Mouse (Mus musculus) mammary gland, adult 2 months (tissue): ENCODE measurements around the gene Ufc1. TPM values are rescaled to one million over a fixed set of nuclear protein-coding genes. Genes with fewer than 3 reads are reported as not detected.

Experiments
- polyA plus RNA-seq: library from polyadenylated mRNA; depleted of rRNA; stranded (reverse); fragments of >200 nt; gene quantifications from 2 replicates; pipeline ENCODE4 v1.2.3, GENCODE M21; 2012; ENCODE audit warnings: low replicate concordance; rRNA removed

Gene Ufc1
- 15.9 and 23.3 TPM in 2 replicates for polyA plus RNA-seq

DNA sequence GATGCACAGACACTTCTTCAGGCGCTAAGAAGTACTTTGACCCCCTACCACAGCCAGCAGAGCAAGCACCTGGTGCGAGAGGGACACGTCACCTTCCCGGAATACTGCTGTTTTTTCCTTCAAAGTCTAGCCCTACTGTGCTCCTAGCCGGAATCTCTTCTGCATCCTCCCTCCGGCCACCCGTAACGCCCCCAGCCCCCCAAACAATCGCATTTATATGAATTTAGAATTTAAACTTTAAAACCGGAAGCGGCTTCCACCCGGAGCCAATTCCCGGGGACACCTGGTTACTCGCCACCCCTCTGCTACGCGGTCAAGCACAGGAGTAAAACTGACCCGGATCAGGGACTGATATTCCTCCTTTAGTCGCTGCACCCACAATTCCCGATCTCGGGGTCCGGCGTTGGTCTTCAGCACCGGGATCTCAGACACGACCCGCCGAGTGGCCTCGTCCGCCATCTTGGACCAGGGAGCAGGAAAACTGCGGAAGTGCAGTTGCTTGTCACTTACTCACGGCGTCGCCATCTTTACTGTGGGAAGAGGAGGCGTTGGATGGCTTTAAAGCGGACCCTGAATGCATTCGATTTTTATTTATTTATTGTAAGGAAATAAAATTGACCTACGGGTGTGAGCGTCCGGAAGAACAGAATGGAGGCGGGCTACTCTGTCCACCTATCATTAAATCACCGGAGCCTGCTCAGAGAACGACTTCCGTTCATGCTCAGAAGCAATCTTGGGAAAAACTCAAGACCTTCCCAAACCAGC is at the start of gene Ufc1:
TSS of gene Ufc1 (minus strand) at position 727 of the 765 bp plus-strand sequence.

DNA sequence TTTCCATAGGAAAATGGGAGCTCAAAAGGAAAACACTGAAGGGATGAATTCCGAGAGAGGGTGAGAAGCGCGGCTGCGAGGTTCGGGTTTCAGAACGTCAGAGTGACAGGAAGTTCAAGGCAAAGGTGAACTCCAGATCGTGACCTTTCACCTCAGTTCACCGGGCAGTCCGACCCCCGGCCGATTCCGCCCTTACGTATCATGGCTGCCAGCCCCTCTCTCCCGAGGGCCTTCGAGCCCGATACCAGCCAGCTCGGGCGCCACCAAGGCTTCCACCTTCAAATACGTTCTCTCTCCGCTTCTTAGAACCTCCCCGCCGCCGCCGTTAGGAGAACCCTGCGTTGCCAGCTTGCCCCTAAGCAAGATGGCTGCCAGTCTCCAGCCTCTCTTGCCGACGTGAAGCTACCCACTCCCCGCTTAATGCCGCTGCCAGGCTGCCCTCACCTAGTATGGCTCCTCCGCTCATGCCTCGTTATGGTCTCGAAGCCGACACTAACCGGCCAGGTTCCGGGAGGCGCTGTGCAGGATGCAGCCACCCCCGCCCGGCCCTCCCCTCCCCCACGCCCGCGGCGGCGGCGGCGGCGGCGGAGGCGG is 34.1 kb upstream of the Ufc1 start, which contains the start of gene Dedd:
TSS of gene Dedd (plus strand) at position 307 of the 594 bp plus-strand sequence.

DNA sequence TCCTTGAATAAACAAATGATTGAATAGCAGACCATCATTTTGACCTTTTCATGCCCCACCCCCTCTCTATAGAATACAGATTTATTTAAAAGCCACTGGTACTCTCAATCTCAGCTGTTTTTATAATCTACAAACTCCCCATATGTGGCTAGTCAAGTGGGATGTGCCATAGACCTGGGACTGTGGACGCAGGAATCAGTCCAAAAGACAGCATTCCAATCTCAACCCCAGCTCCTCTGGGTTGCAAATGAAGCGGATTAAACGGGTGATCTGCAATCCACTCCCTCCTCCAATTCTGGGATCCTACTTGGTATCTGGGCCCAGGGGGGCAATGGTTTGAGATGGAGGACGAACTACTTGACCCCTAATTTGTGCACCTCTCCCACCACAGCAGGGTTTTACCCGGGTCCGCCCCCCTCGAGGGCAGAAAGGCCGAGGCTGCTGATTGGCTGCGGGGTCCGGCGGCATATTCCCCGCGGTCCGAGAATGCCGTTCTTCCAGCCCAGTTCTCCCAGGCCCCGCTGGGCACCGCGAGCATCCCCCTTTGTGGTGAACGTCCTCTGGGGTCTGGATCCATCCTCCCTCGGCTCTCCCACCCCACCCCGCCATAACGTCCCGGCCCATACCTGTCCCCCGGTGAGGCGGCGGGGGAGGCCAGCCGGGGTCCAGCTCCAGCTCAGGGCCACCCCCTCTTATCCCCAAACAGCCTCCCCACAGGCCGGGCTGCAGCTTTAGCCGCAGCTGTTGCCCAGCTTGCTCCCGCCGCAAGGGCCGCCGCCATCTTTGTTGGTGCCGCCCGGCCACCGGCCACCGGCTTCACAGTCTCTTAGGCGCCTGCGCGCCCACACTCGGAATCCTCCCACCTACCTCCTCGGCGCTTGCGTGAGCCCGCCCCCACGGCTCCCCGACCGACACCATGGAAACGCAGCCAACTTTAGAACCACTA is 7.4 kb downstream of the Ufc1 start, which contains the start of gene Usp21:
TSS of gene Usp21 (minus strand) at position 856 of the 946 bp plus-strand sequence.

DNA sequence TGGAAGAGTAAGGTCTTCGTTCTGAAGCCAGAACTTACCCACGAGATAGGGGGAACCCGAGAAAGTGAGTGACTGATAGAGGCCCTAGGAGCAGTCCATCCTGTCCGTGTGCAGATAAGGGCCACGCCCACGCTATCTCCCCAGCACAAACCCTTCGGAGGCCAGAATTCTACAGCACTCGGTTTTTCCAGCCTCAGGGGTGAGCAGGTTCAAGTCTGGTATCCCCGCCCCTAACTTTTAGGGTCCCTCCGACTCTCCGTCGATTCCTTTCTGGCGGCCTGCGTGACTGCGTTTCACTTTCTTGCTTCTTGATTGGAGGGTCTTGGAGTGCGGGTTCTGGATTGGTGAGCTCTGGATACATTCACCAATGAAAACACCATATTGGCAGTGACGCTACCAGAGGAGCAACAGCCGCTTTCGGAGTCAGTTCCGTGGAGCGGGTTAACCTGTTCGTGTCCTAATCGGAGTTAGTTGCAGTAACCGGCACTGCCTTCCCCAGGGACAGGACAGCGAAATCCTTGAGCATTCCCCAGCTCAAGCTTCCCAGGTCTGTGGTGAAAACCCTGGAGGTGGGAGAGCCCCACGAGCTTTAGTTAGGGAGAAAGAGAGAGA is 13.8 kb downstream of the Ufc1 start, which contains the start of gene Ppox:
TSS of gene Ppox (minus strand) at position 271 of the 612 bp plus-strand sequence.

DNA sequence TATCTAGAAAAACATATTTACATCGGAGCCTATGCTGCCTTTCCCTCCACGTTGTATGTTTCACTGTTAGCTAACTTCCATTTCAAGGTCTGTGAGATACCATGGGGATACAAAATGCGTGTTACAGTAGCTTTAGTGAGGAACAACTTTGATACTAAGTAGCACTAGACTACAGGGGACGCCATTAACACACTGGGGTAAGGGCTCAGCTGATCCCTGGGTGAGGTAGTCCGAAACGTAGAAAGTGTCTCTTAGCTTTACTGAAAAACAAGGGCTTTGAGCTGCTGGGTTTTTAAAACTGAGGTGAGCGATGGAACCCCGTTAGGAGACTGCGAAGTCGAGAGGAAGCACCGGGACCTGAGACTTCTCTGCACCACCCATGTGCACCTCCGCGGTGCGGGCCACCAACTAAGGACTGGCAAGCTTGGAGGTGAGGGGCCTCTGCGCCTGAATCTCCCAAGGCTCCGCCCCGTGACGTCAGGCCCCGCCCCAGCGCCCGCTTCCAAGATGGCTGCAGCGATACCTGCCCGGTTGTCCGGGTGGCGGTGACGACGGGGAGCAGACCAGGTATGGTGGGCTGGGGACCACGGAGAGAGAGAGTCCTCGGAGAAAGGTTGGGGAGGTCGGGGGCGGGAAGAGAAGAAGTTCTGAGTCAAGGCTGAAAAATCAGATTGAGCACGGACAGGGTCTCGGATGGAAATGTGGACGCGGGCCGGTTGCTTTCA is 24.8 kb downstream of the Ufc1 start, which contains the start of gene B4galt3:
TSS of gene B4galt3 (plus strand) at position 481 of the 725 bp plus-strand sequence.

DNA sequence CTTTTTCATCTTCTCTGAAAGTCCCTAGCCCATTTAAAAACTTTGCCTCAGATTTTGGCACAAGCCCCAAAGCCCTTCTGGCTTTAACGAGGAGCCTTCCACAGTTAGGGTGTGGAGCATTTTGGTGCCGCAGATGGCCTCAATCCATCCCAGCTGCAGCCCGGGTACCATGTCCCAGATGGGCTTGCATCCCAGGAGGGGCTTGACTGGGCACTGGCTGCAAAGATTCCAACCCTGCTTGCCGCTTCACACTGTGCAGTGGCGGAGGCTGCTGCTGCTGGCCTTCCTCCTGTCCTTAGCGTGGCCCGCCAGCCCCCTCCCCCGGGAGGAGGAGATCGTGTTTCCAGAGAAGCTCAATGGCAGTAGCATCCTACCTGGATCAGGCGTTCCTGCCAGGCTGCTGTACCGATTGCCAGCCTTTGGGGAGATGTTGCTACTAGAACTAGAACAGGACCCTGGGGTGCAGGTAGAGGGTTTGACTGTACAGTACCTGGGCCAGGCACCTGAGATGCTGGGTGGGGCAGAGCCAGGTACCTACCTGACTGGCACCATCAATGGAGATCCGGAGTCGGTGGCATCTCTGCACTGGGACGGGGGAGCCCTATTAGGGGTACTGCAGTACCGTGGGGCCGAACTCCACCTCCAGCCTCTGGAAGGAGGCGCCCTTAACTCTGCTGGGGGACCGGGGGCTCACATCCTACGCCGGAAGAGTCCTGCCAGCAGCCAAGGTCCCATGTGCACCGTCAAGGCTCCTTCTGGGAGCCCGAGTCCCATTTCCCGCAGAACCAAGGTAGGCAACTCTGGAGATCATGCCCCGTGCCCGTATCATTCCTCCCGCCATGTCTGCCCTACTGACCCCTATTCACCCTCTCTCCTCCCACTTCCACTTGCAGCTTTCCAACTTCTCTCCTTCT is 43.9 kb downstream of the Ufc1 start, which contains the start of gene Ndufs2:
TSS of gene Ndufs2 (minus strand) at position 709 of the 914 bp plus-strand sequence.

DNA sequence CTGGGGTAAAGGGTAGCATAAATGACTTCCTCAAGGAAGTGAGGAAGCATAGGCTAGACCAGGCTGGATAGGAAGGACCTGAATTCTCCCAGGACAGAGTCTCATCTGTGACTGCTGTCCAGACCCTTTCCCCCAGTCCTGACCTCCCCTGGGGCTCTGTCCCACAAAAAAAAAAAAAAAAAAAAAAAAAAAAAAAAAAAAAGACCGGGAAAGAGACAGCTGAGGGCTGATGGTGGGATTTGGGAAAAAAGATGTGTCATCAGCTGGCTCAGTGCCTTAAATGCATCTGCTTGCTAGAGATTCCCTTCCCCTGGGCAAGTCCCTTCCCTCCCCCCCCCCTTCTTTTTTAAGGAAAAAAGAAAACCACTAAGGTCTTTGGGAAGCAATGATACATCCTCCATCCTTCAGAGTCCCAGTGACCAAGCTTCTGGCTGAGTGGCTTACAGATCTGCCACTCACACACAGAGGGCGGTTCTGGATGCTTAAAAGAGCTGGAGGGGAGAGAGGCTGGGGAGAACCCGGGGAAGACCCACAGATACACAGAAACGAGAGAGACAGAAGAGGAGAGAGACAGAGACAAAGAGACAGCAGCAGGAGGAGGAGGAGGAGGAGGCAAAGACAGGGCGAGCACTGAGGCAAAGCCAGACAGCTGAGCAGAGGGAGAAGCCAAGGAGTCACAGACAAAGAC is 44.8 kb downstream of the Ufc1 start, which contains the start of gene Adamts4:
TSS of gene Adamts4 (plus strand) at position 509 of the 688 bp plus-strand sequence.

Other genes with a start within 250 kb of the Ufc1 start
- 22.5 and 52.0 TPM in 2 replicates for gene Fcgr3, start 230.1 kb downstream of the Ufc1 start, polyA plus RNA-seq
- 4.5 and 9.9 TPM in 2 replicates for gene Cfap126, start 181.1 kb downstream of the Ufc1 start, polyA plus RNA-seq
- gene Sdhc, start 144.4 kb downstream of the Ufc1 start, polyA plus RNA-seq, result 220 and 421 TPM in 2 replicates
- 112 and 212 TPM in 2 replicates for gene Mpz, start 144.3 kb downstream of the Ufc1 start, polyA plus RNA-seq
- gene Pcp4l1, start 98.8 kb downstream of the Ufc1 start, polyA plus RNA-seq, result 5.2 and 13.0 TPM in 2 replicates
- 0.30 TPM in 1 of 2 replicates, not detected in the other for gene Nr1i3, start 81.1 kb downstream of the Ufc1 start, polyA plus RNA-seq
- 37.7 and 47.3 TPM in 2 replicates for gene Tomm40l, start 72.5 kb downstream of the Ufc1 start, polyA plus RNA-seq
- 1.3 and 87.4 TPM in 2 replicates for gene Apoa2, start 70.0 kb downstream of the Ufc1 start, polyA plus RNA-seq
- 178 and 219 TPM in 2 replicates for gene Fcer1g, start 60.7 kb downstream of the Ufc1 start, polyA plus RNA-seq
- gene Adamts4, start 44.6 kb downstream of the Ufc1 start, polyA plus RNA-seq, result 4.9 and 7.1 TPM in 2 replicates
- 124 and 262 TPM in 2 replicates for gene Ndufs2, start 43.6 kb downstream of the Ufc1 start, polyA plus RNA-seq
- gene B4galt3, start 24.7 kb downstream of the Ufc1 start, polyA plus RNA-seq, result 67.0 and 79.3 TPM in 2 replicates
- 51.7 and 64.2 TPM in 2 replicates for gene Ppox, start 13.8 kb downstream of the Ufc1 start, polyA plus RNA-seq
- gene Usp21, start 7.0 kb downstream of the Ufc1 start, polyA plus RNA-seq, result 53.9 and 55.7 TPM in 2 replicates
- gene Dedd, start 34.1 kb upstream of the Ufc1 start, polyA plus RNA-seq, result 33.8 and 37.4 TPM in 2 replicates
- gene Nit1, start 50.6 kb upstream of the Ufc1 start, polyA plus RNA-seq, result 55.1 and 59.6 TPM in 2 replicates
- gene Pfdn2, start 50.6 kb upstream of the Ufc1 start, polyA plus RNA-seq, result 4.9 and 12.0 TPM in 2 replicates
- 0.57 and 0.85 TPM in 2 replicates for gene Klhdc9, start 65.8 kb upstream of the Ufc1 start, polyA plus RNA-seq
- gene Nectin4, start 75.1 kb upstream of the Ufc1 start, polyA plus RNA-seq, result 11.0 and 17.5 TPM in 2 replicates
- 25.7 and 38.8 TPM in 2 replicates for gene Arhgap30, start 93.9 kb upstream of the Ufc1 start, polyA plus RNA-seq
- gene Usf1, start 116.3 kb upstream of the Ufc1 start, polyA plus RNA-seq, result 90.8 and 91.2 TPM in 2 replicates
- 1.5 and 3.1 TPM in 2 replicates for gene Tstd1, start 123.8 kb upstream of the Ufc1 start, polyA plus RNA-seq
- gene F11r, start 142.5 kb upstream of the Ufc1 start, polyA plus RNA-seq, result 34.4 and 58.0 TPM in 2 replicates
- 1.8 and 4.2 TPM in 2 replicates for gene Alyref2, start 208.5 kb upstream of the Ufc1 start, polyA plus RNA-seq
- gene Itln1, start 240.3 kb upstream of the Ufc1 start, polyA plus RNA-seq, result 0.27 TPM in 1 of 2 replicates, not detected in the other